Mouse (Mus musculus): ENCODE measurements at regions not wholly inside any gene's neighbourhood (a gene's known extent, or its start where the extent isn't known, plus 50 kb on each side); places are given as distances from the start of the nearest gene placed in this dataset.
A peak's percentile ranks its signal among the peaks of the same experiment; 100 is the strongest.

GRCm38 (mm10) chr13:28651810-28652209 lies 301.7 kb downstream of the Sox4 start:
- 86% methylated on average over 2 of the region's 2 CpGs for WGBS
- H3K27me3 ChIP-seq (ENCODE audit: control insufficient read depth, insufficient read depth, low read length), result no peaks in the 10 kb centered on the region
- no peak for ATAC-seq (ENCODE audit: low FRiP score, low TSS enrichment)
- no peaks in the 10 kb centered on the region for H3K36me3 ChIP-seq (ENCODE audit: control insufficient read depth, insufficient read depth, low read length)
- DNase-seq (ENCODE audit: low spot score), result no peak
- no peak overlapping the region for H3K27ac ChIP-seq (replicated peaks)
- no peak overlapping the region for H3K9ac ChIP-seq (ENCODE audit: low read length)
- no peaks in the 10 kb centered on the region for H3K9me3 ChIP-seq (ENCODE audit: control insufficient read depth, low read length)
- TF ChIP-seq EP300 (optimal IDR thresholded peaks at IDR 0.05) (no peak), CTCF (IDR thresholded peaks at IDR 0.05; ENCODE audit: low read depth) (no peak)
- H3K4me2 ChIP-seq (replicated peaks; ENCODE audit: low read depth), result no peak overlapping the region
- no peak overlapping the region for H3K4me3 ChIP-seq (ENCODE audit: low read depth, low read length)
- H3K4me1 ChIP-seq (replicated peaks; ENCODE audit: control insufficient read depth, insufficient read depth), result no peaks in the 10 kb centered on the region

DNA sequence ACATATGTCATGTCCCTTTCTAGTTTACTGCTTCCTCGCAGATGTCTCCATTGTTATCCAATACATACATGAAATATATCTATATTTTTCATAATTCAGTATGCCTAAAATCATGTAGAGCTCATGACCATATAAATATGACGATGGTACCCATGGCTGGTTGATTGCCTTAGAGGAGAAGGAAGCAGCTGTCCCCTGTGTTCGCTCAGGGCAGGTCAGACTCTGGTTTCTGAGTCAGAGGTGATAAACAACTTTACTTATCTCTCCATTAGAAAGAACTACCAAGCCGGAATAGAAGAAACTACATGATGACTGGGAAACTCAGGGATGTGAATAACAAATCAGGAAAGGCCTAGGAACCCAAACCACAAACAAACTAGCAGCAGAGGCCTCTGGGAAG lies 307.6 kb downstream of the Sox4 start:
- peak; percentile 54; the same call in 1 of the 2 replicates for ATAC-seq (ENCODE audit: low FRiP score, low TSS enrichment)
- 67% methylated on average over 4 of the region's 4 CpGs for WGBS

DNA sequence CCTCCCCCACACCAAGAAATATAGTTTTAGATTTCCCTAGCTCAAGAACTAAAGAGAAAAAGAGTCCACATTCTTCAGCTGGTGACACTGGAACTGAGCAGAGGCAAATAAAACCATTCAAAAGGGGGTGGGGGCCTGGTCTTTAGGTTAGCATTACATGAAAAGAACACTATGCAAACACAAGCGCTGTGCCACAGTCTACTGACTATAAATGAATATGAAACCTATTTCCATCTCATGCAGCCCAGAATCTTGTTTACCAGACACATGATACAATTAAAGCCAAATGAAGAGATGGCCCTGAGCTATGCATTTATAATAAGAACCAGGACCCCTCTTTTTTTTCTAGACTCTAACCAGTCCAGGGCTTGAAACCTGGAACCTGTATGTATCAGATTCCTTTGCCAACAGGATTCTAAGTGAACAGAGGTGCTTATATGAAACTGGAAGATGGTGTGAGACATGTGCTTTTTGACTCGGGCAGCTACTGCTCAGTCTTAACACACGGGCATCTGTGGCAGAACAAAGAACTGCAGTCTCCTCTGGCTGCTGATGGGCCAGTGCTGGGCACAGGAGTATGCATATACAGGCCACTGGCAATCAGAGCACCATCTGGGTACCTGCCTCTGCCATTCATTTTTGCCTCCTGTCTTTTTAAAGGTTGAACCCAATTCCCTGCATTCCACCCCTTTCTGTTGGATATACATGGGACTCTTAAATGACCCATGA lies 308.5 kb downstream of the Sox4 start:
- no peak for DNase-seq (ENCODE audit: low spot score)
- Histone ChIP-seq H3K27me3 (ENCODE audit: control insufficient read depth, insufficient read depth, low read length) (no peaks in the 10 kb centered on the region), H3K4me1 (replicated peaks; ENCODE audit: control insufficient read depth, insufficient read depth) (no peaks in the 10 kb centered on the region), H3K27ac (replicated peaks) (no peak overlapping the region), H3K4me2 (replicated peaks; ENCODE audit: low read depth) (no peak overlapping the region), H3K4me3 (ENCODE audit: low read depth, low read length) (no peak overlapping the region), H3K36me3 (ENCODE audit: control insufficient read depth, insufficient read depth, low read length) (no peaks in the 10 kb centered on the region), H3K9me3 (ENCODE audit: control insufficient read depth, low read length) (no peaks in the 10 kb centered on the region), H3K9ac (ENCODE audit: low read length) (no peak overlapping the region)
- TF ChIP-seq EP300 (optimal IDR thresholded peaks at IDR 0.05) (no peak), CTCF (IDR thresholded peaks at IDR 0.05; ENCODE audit: low read depth) (no peak)
- ATAC-seq (ENCODE audit: low FRiP score, low TSS enrichment), result no peak
- WGBS, result 60% methylated on average over 3 of the region's 3 CpGs

More for the DNA sequence above, 307.6 kb downstream of the Sox4 start:
- Histone ChIP-seq H3K27ac (replicated peaks) (no peak overlapping the region), H3K4me3 (ENCODE audit: low read depth, low read length) (no peak overlapping the region), H3K4me2 (replicated peaks; ENCODE audit: low read depth) (no peak overlapping the region), H3K4me1 (replicated peaks; ENCODE audit: control insufficient read depth, insufficient read depth) (no peaks in the 10 kb centered on the region), H3K9me3 (ENCODE audit: control insufficient read depth, low read length) (no peaks in the 10 kb centered on the region), H3K27me3 (ENCODE audit: control insufficient read depth, insufficient read depth, low read length) (no peaks in the 10 kb centered on the region), H3K36me3 (ENCODE audit: control insufficient read depth, insufficient read depth, low read length) (no peaks in the 10 kb centered on the region), H3K9ac (ENCODE audit: low read length) (no peak overlapping the region)
- TF ChIP-seq EP300 (optimal IDR thresholded peaks at IDR 0.05), result no peak
- no peak for TF ChIP-seq CTCF (IDR thresholded peaks at IDR 0.05; ENCODE audit: low read depth)
- DNase-seq (ENCODE audit: low spot score), result no peak

- Histone ChIP-seq H3K4me2 (replicated peaks; ENCODE audit: low read depth) (no peak overlapping the region), H3K4me1 (replicated peaks; ENCODE audit: control insufficient read depth, insufficient read depth) (no peaks in the 10 kb centered on the region), H3K27ac (replicated peaks) (no peak overlapping the region), H3K9ac (ENCODE audit: low read length) (no peak overlapping the region), H3K9me3 (ENCODE audit: control insufficient read depth, low read length) (no peaks in the 10 kb centered on the region), H3K4me3 (ENCODE audit: low read depth, low read length) (no peak overlapping the region), H3K27me3 (ENCODE audit: control insufficient read depth, insufficient read depth, low read length) (no peaks in the 10 kb centered on the region), H3K36me3 (ENCODE audit: control insufficient read depth, insufficient read depth, low read length) (no peaks in the 10 kb centered on the region)
- 87% methylated on average over 1 of the region's 1 CpGs for WGBS
- DNase-seq (ENCODE audit: low spot score) (no peak), ATAC-seq (ENCODE audit: low FRiP score, low TSS enrichment) (no peak)
- no peak for TF ChIP-seq EP300 (optimal IDR thresholded peaks at IDR 0.05)
Measured at GRCm38 (mm10) chr13:28640826-28641225, 312.7 kb downstream of the Sox4 start.

DNA sequence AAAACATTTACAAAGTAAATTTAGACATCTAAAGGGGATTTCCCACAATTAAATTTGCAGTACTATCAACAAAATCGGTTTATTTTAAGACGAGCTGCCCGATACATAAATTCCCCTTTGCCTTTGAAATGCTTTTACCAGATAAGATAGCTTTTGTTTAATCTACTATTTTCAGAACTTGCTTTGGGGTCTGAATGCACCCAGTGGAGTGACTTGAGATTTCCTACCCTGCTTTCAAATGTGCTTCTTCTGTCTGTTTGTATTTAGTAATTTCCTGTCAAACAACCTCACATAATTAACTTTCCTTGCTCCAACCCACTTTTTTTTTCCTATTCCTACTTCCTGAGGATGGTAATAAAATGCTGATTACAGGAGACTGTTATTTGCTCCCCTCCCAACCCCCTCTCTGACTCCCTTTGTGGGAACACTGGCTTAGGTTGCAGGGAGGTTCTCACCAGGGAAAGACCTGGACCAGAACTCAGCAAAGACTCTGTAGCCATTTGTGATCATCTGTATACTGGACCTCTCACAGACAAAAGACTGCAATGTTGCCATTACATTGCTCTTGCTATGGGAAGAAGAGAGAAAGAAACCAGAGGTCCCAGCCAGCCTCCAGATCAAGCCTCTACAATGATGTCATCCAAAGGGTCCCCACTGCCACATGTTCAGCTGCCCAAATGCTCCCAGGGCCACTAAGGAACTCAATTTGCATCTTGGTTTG lies 318.1 kb downstream of the Sox4 start:
- DNase-seq (ENCODE audit: low spot score), result no peak
- H3K27ac ChIP-seq (replicated peaks), result no peak overlapping the region

GRCm38 (mm10) chr13:28633541-28634041 lies 319.9 kb downstream of the Sox4 start:
- DNase-seq (ENCODE audit: low spot score) (no peak), ATAC-seq (ENCODE audit: low FRiP score, low TSS enrichment) (no peak)
- Histone ChIP-seq H3K4me3 (ENCODE audit: low read depth, low read length) (no peak overlapping the region), H3K4me1 (replicated peaks; ENCODE audit: control insufficient read depth, insufficient read depth) (no peaks in the 10 kb centered on the region), H3K4me2 (replicated peaks; ENCODE audit: low read depth) (no peak overlapping the region), H3K27me3 (ENCODE audit: control insufficient read depth, insufficient read depth, low read length) (no peaks in the 10 kb centered on the region), H3K9ac (ENCODE audit: low read length) (no peak overlapping the region), H3K27ac (replicated peaks) (no peak overlapping the region), H3K9me3 (ENCODE audit: control insufficient read depth, low read length) (no peaks in the 10 kb centered on the region), H3K36me3 (ENCODE audit: control insufficient read depth, insufficient read depth, low read length) (no peaks in the 10 kb centered on the region)
- 44% methylated on average over 5 of the region's 5 CpGs for WGBS
- TF ChIP-seq EP300 (optimal IDR thresholded peaks at IDR 0.05), result no peak

More for the DNA sequence above, 318.1 kb downstream of the Sox4 start:
- H3K9me3 ChIP-seq (ENCODE audit: control insufficient read depth, low read length), result no peaks in the 10 kb centered on the region
- no peaks in the 10 kb centered on the region for H3K4me1 ChIP-seq (replicated peaks; ENCODE audit: control insufficient read depth, insufficient read depth)
- H3K4me2 ChIP-seq (replicated peaks; ENCODE audit: low read depth), result no peak overlapping the region
- H3K27me3 ChIP-seq (ENCODE audit: control insufficient read depth, insufficient read depth, low read length), result no peaks in the 10 kb centered on the region
- 24% methylated on average over 3 of the region's 3 CpGs for WGBS
- no peak for ATAC-seq (ENCODE audit: low FRiP score, low TSS enrichment)
- TF ChIP-seq CTCF (IDR thresholded peaks at IDR 0.05; ENCODE audit: low read depth), result no peak
- TF ChIP-seq EP300 (optimal IDR thresholded peaks at IDR 0.05), result no peak
- H3K36me3 ChIP-seq (ENCODE audit: control insufficient read depth, insufficient read depth, low read length), result no peaks in the 10 kb centered on the region
- no peak overlapping the region for H3K9ac ChIP-seq (ENCODE audit: low read length)
- no peak overlapping the region for H3K4me3 ChIP-seq (ENCODE audit: low read depth, low read length)
